Mouse (Mus musculus) kidney, embryonic 14.5 days (tissue): ENCODE measurements around the gene Aars. TPM values are rescaled to one million over a fixed set of nuclear protein-coding genes. Genes with fewer than 3 reads are reported as not detected.
A peak's percentile ranks its signal among the peaks of the same experiment; 100 is the strongest.

ENCODE experiments used
- ATAC-seq: fragments of 200-750 bp; cut with Nextera tagmentation; 2 replicates; pipeline ENCODE4 v1.8.0; 2017; ENCODE audit warnings: moderate number of reproducible peaks, mild to moderate bottlenecking, moderate TSS enrichment, moderate library complexity; ENCODE audit not compliant: low FRiP score, low TSS enrichment
- H3K27ac ChIP-seq: fragments of 300-500 bp; sonication (generic); 2 replicates; pipeline ENCODE4 v1.5.1; 2014; ENCODE audit warnings: low read depth, mild to moderate bottlenecking, low read length, moderate library complexity, mixed read lengths
- H3K27me3 ChIP-seq: fragments of 300-500 bp; sonication (generic); 2 replicates; pipeline ENCODE4 v1.6.1; 2014; ENCODE audit warnings: mild to moderate bottlenecking, low read length; ENCODE audit not compliant: control insufficient read depth, insufficient read depth
- H3K36me3 ChIP-seq: fragments of 300-500 bp; sonication (generic); 2 replicates; pipeline ENCODE4 v1.6.1; 2014; ENCODE audit warnings: low read length, mixed read lengths; ENCODE audit not compliant: control insufficient read depth, insufficient read depth
- H3K4me1 ChIP-seq: fragments of 300-500 bp; sonication (generic); 2 replicates; pipeline ENCODE4 v1.6.1; 2014; ENCODE audit warnings: low read length, mixed read lengths; ENCODE audit not compliant: control insufficient read depth, insufficient read depth
- H3K4me2 ChIP-seq: fragments of 300-500 bp; sonication (generic); replicated peaks from 2 replicates; pipeline ENCODE4 v1.6.1; 2014; ENCODE audit warnings: low read depth, mild to moderate bottlenecking, low read length
- H3K4me3 ChIP-seq: fragments of 300-500 bp; sonication (generic); 2 replicates; pipeline ENCODE4 v1.5.1; 2014; ENCODE audit warnings: mild to moderate bottlenecking, low read length
- H3K9ac ChIP-seq: fragments of 300-500 bp; sonication (generic); 2 replicates; pipeline ENCODE4 v1.6.1; 2014; ENCODE audit warnings: low read depth, mild to moderate bottlenecking, low read length, moderate library complexity
- H3K9me3 ChIP-seq: fragments of 300-500 bp; sonication (generic); 2 replicates; pipeline ENCODE4 v1.6.1; 2016; ENCODE audit warnings: low read length; ENCODE audit not compliant: control insufficient read depth
- WGBS: fragments of 180-500 bp; shearing (Covaris S2); extraction: QIAGEN DNeasy Blood & Tissue Kit; methylation state at CpG from one replicate; pipeline ENCODE4 v1.1.7; 2014; 5-methylcytosine and 5-hydroxymethylcytosine counted together
- polyA plus RNA-seq: library from polyadenylated mRNA; unstranded; fragments of >200 nt; fragmentation: Nextera tagmentation; extraction: Ambion mirVana; gene quantifications from 2 replicates; pipeline ENCODE4 v1.2.1, GENCODE M21; 2014

Gene Aars
- polyA plus RNA-seq, 1 experiment from 2014 or later: 59.7 TPM

DNA sequence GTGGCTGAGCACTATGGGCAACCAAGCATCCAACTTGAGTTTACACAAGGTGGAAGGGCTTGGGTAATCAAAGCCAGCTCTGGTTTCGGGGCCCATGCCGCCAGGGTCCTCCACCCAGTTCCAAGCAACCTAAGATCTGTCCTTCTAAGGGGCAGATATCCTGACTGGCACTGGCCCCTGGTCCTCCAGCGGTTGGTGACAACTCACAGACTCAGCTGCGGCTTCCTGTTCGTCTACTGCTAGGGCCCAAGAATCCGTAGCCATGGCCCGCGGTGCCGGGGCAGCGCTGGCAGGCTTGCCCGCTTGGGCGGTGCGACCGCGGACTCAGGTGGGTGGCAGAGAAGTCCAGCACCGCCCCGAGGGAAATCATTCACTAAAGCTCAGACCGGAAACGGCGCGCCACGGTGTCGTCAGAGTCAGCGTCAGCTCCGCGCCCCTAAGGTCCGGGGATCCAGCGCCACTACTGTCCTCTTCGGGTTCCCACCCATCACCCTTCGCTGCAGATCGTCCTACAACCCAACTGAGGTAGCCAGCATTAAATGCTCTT, 5.5 kb upstream of the Aars start:
- Histone ChIP-seq H3K36me3 (no peaks in the 10 kb centered on the region), H3K9me3 (no peaks in the 10 kb centered on the region), H3K27me3 (peaks cover 3% of the 10 kb centered on the region; the same call in 1 of the 2 replicates), H3K9ac (peak overlapping the region; percentile 63), H3K4me1 (no peaks in the 10 kb centered on the region), H3K4me2 (peak overlapping the region; percentile 58), H3K4me3 (peak overlapping the region; percentile 58), H3K27ac (peak overlapping the region; percentile 44; the same call in 1 of the 2 replicates)
- ATAC-seq: peak; percentile 94
- under 1% methylated on average over 31 of the region's 31 CpGs for WGBS

GRCm38 (mm10) chr8:111029589-111029988, 3.4 kb upstream of the Aars start:
- no peak overlapping the region for H3K27ac ChIP-seq
- H3K4me1 ChIP-seq: peaks cover 3% of the 10 kb centered on the region; the same call in 1 of the 2 replicates
- H3K9me3 ChIP-seq: no peaks in the 10 kb centered on the region
- H3K4me2 ChIP-seq: no peak overlapping the region
- H3K4me3 ChIP-seq: no peak overlapping the region
- 53% methylated on average over 4 of the region's 4 CpGs for WGBS
- peaks cover 3% of the 10 kb centered on the region; the same call in 1 of the 2 replicates for H3K27me3 ChIP-seq
- no peak for ATAC-seq
- no peak overlapping the region for H3K9ac ChIP-seq
- no peaks in the 10 kb centered on the region for H3K36me3 ChIP-seq

DNA sequence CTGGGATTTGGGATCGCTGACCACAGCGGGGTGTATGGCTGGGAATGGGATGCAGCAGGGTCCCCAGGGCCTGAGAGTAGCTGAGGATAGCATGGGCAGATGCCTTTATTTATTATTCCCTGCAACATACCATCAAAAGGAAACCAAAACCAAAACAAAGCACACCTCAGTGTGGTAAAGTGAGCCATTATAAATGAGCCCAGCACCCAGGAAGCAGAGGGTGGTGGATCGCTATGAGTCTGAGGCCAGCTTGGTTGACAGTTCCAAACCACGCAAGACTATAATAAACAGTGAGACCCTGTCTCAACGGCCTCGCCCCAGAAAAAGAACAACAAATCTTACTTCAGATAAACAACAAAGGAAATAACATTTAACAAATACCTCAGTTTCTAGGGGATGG, 2.9 kb upstream of the Aars start:
- no peak overlapping the region for H3K4me3 ChIP-seq
- H3K4me1 ChIP-seq: peaks cover 8% of the 10 kb centered on the region; the same call in 1 of the 2 replicates

GRCm38 (mm10) chr8:111031572-111031971, 1.4 kb upstream of the Aars start, which contains the start of gene Ddx19b:
TSS of gene Ddx19b (minus strand) at chr8:111031751.
- H3K27me3 ChIP-seq: peaks cover 3% of the 10 kb centered on the region; the same call in 1 of the 2 replicates
- peaks cover 6% of the 10 kb centered on the region for H3K36me3 ChIP-seq
- WGBS: 95% methylated on average over 19 of the region's 19 CpGs
- no peak within 1 kb of the TSS for H3K4me2 ChIP-seq
- no peak within 1 kb of the TSS for H3K4me3 ChIP-seq
- no peak for ATAC-seq
- peaks cover 17% of the 10 kb centered on the region for H3K4me1 ChIP-seq
- H3K9me3 ChIP-seq: no peaks in the 10 kb centered on the region
- H3K9ac ChIP-seq: no peak within 1 kb of the TSS
- no peak within 1 kb of the TSS for H3K27ac ChIP-seq

More for the DNA sequence above, 2.9 kb upstream of the Aars start:
- H3K27ac ChIP-seq: no peak overlapping the region
- H3K36me3 ChIP-seq: no peaks in the 10 kb centered on the region
- H3K9ac ChIP-seq: no peak overlapping the region
- no peak for ATAC-seq
- WGBS: 78% methylated on average over 6 of the region's 6 CpGs
- no peak overlapping the region for H3K4me2 ChIP-seq
- H3K9me3 ChIP-seq: no peaks in the 10 kb centered on the region
- H3K27me3 ChIP-seq: peaks cover 3% of the 10 kb centered on the region; the same call in 1 of the 2 replicates

DNA sequence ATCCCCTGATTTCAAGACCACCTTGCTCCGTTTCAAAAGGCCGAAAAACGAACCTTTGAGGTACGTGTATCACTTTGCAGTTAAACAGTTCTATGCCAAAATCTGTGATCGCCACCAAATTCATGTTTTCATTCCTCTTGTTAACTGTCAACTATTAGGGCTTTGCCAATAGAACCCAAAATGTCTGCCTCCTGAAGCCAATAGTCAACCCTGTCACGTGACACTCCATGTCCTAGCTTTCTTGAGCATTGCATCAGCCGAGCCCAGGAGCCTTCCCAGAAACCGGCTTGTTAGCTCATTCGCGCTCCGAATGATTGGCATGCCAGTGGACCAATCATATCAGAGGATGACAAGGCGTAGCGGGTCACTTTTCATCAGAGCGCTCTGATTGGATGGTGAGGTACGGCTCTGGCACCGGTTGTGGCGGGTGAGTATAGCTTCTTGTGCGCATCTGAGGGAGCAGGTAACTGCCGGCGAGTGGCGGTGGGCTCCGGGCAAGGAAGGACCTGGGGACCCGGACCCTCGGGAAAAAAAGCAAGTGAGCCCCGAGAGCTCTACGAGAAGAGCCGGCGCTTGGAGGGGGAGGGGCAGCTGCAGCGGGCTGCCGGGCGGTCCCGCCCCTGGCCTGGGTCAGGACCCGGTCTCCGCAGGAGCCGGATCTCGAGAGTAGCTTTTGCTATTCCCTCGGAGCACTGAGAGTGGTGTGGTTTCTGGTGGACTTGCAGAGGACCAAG, 705 bp downstream of the Aars start:
- ATAC-seq: peak; percentile 99
- H3K27ac ChIP-seq: peak overlapping the region; percentile 72
- peaks cover 3% of the 10 kb centered on the region; the same call in 1 of the 2 replicates for H3K27me3 ChIP-seq
- peaks cover 17% of the 10 kb centered on the region for H3K4me1 ChIP-seq
- H3K9me3 ChIP-seq: no peaks in the 10 kb centered on the region
- peak overlapping the region; percentile 76 for H3K4me2 ChIP-seq
- 7% methylated on average over 37 of the region's 37 CpGs for WGBS
- H3K9ac ChIP-seq: peak overlapping the region; percentile 74
- peak overlapping the region; percentile 68 for H3K4me3 ChIP-seq
- peaks cover 24% of the 10 kb centered on the region for H3K36me3 ChIP-seq

- peak overlapping the region; percentile 68 for H3K4me3 ChIP-seq
- no peaks in the 10 kb centered on the region for H3K9me3 ChIP-seq
- no peak for ATAC-seq
- H3K27me3 ChIP-seq: peaks cover 3% of the 10 kb centered on the region; the same call in 1 of the 2 replicates
- peak overlapping the region; percentile 74 for H3K9ac ChIP-seq
- peak overlapping the region; percentile 72; the same call in 1 of the 2 replicates for H3K27ac ChIP-seq
- 18% methylated on average over 12 of the region's 12 CpGs for WGBS
- H3K36me3 ChIP-seq: peaks cover 31% of the 10 kb centered on the region
- H3K4me2 ChIP-seq: peak overlapping the region; percentile 76
- peaks cover 17% of the 10 kb centered on the region for H3K4me1 ChIP-seq
Measured at GRCm38 (mm10) chr8:111034276-111034675, 1.3 kb downstream of the Aars start.

DNA sequence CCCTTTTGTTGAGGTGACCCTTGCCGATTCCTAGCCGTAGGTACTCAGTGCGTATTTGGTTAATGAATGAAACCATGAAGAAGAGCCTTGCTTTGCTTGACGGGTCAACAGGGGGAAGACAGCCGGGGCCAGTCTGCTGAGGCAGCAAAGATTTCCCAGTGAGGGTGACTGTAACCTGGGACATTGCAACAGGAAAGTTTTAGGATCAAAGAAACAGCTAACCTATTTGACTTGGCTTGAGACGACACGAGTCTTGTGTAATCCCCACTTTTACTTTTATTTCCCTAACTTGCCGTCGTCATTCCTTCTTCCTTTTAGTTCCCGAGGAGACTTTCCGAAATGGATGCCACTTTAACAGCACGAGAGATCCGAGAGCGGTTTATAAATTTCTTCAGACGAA, 3.6 kb downstream of the Aars start:
- no peak overlapping the region for H3K4me2 ChIP-seq
- no peak overlapping the region for H3K4me3 ChIP-seq
- H3K27me3 ChIP-seq: peaks cover 2% of the 10 kb centered on the region; the same call in 1 of the 2 replicates
- 94% methylated on average over 15 of the region's 15 CpGs for WGBS
- H3K36me3 ChIP-seq: peaks cover 52% of the 10 kb centered on the region
- no peak overlapping the region for H3K9ac ChIP-seq
- no peaks in the 10 kb centered on the region for H3K9me3 ChIP-seq
- no peak for ATAC-seq
- peaks cover 17% of the 10 kb centered on the region for H3K4me1 ChIP-seq
- H3K27ac ChIP-seq: no peak overlapping the region

DNA sequence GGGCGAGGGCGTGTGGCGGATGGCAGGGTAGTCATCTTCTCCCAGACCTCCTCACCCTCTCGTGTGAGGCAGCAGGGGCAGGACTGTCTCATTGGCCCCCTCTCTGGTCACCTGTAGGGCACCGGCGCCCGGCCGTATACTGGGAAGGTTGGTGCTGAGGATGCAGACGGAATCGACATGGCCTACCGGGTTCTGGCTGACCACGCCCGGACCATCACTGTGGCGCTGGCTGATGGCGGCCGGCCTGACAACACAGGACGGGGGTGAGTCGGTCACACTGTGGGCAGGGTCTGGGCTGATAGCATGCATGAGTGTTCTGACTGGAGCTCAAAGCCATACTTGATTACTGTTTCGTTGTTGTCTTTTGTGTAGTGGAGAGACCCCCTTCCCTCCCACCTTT, 9.6 kb downstream of the Aars start:
- H3K36me3 ChIP-seq: peaks cover 98% of the 10 kb centered on the region
- H3K4me3 ChIP-seq: no peak overlapping the region
- WGBS: 94% methylated on average over 19 of the region's 19 CpGs
- no peak overlapping the region for H3K4me2 ChIP-seq
- no peak for ATAC-seq
- H3K9ac ChIP-seq: no peak overlapping the region
- H3K27me3 ChIP-seq: no peaks in the 10 kb centered on the region
- H3K4me1 ChIP-seq: no peaks in the 10 kb centered on the region
- H3K27ac ChIP-seq: no peak overlapping the region
- no peaks in the 10 kb centered on the region for H3K9me3 ChIP-seq
